Mouse (Mus musculus) lung, postnatal 0 days (tissue): ENCODE measurements around the gene Med13.

ENCODE experiments used
- CTCF ChIP-seq: IDR thresholded peaks from 2 replicates; pipeline ENCODE4 v1.5.1; 2016; ENCODE audit warnings: antibody characterized with exemption, mild to moderate bottlenecking
- EP300 ChIP-seq: IDR thresholded peaks from 2 replicates; pipeline ENCODE4 v1.6.1; 2016; ENCODE audit warnings: antibody characterized with exemption, mild to moderate bottlenecking, control low read depth

DNA sequence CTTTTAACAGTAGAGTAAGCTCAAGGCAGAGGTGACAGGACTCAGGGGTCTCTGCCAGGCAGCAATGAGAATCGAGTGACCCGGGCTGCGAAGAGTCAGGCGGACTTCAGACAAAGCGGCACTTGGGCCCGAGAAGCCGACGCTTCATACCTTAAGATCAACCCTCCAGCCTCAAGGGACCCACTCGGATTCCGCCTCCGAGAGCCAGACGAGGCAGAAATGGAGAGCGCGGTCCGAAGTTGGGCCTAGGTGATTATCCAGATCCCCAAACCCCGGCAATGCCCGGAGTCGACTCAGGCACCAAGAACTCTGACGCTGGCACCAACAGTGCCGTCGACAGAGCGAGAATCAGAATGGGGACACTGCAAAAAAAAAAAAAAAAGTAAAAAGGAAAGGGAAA lies 100.3 kb downstream of the Med13 start:
- TF ChIP-seq CTCF, result no peak
- TF ChIP-seq EP300, result no peak
